Mouse (Mus musculus): Measurements from ENCODE around the gene Hyal2. TPM values are rescaled to one million over a fixed set of nuclear protein-coding genes. Genes with fewer than 3 reads are reported as not detected.

Gene Hyal2
- total and polyA plus RNA-seq, 3 experiments, result 40.2 to 43.6 (median 40.8) TPM

DNA sequence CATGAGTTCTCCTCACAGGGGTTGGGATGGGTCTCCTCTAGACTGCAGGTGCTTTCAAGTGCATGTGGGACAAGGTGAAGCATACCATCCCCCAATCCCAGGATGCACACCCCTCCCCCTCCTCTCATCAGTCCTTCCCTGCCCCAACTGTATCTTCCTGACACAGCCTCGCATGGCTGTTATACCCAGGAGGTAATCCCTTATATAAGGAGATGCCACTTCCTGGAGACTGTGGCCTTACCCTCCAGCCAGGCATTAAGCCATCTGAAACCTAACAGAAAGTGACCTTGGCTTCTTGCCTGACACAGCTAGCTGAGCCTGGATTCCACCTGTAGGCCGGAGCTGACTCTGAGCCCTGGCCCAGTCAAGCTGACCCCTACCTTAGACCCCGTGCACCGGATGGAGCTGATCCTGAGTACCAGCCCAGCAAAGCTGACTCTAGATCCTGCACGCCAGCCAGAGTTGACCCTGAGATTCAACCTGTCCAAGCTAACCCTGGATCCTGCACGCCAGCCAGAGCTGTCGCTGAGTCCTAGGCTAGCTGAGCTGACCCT, 14.8 kb downstream of the Hyal2 start:
- WGBS, result 90% methylated on average over 7 of the region's 7 CpGs
- intact Hi-C loops (cut with DNase I), result no loop called here
- Histone ChIP-seq H3K36me3 (ENCODE audit: control insufficient read depth, insufficient read depth, low read length) (no peaks in the 10 kb centered on the region), H3K9ac (ENCODE audit: low read depth, low read length) (no peak overlapping the region), H3K27ac (no peak overlapping the region), H3K4me3 (no peak overlapping the region), H3K79me2 (replicated peaks; ENCODE audit: control insufficient read depth, insufficient read depth, low read length) (no peaks in the 10 kb centered on the region), H3K4me1 (ENCODE audit: control insufficient read depth, insufficient read depth, low read length) (peaks cover 9% of the 10 kb centered on the region), H3K27me3 (ENCODE audit: control insufficient read depth, insufficient read depth, low read length) (no peaks in the 10 kb centered on the region)
- DNase-seq, result no peak
- TF ChIP-seq CTCF (IDR thresholded peaks at IDR 0.05) (no peak), EP300 (IDR thresholded peaks at IDR 0.05; ENCODE audit: insufficient read depth, low read depth, low read length) (no peak), POLR2A (IDR thresholded peaks at IDR 0.05; ENCODE audit: insufficient read depth, low read depth, low read length) (no peak)

DNA sequence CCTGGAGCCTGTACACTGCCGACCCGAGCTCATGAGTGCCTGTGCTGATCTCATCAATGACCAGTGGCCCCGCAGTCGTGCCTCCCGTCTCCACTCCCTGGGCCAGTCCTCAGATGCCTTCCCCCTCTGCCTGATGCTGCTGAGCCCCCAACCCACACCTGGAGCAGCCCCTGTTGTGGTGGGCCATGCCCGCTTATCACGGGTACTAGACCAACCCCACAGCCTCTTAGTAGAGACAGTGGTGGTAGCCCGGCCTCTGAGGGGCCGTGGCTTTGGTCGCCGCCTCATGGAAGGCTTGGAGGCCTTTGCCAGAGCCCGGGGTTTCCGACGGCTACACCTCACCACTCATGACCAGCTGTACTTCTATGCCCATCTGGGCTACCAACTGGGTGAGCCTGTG, 15.4 kb downstream of the Hyal2 start:
- intact Hi-C loops (cut with DNase I), result no loop called here
- peaks cover 9% of the 10 kb centered on the region for H3K4me1 ChIP-seq (ENCODE audit: control insufficient read depth, insufficient read depth, low read length)
- no peaks in the 10 kb centered on the region for H3K79me2 ChIP-seq (replicated peaks; ENCODE audit: control insufficient read depth, insufficient read depth, low read length)
- TF ChIP-seq POLR2A (IDR thresholded peaks at IDR 0.05; ENCODE audit: insufficient read depth, low read depth, low read length) (no peak), CTCF (IDR thresholded peaks at IDR 0.05) (no peak), EP300 (IDR thresholded peaks at IDR 0.05; ENCODE audit: insufficient read depth, low read depth, low read length) (no peak)
- H3K9ac ChIP-seq (ENCODE audit: low read depth, low read length), result no peak overlapping the region
- H3K27me3 ChIP-seq (ENCODE audit: control insufficient read depth, insufficient read depth, low read length), result no peaks in the 10 kb centered on the region
- no peak for DNase-seq
- no peak overlapping the region for H3K27ac ChIP-seq
- WGBS, result 92% methylated on average over 14 of the region's 14 CpGs
- no peaks in the 10 kb centered on the region for H3K36me3 ChIP-seq (ENCODE audit: control insufficient read depth, insufficient read depth, low read length)
- H3K4me3 ChIP-seq, result no peak overlapping the region

DNA sequence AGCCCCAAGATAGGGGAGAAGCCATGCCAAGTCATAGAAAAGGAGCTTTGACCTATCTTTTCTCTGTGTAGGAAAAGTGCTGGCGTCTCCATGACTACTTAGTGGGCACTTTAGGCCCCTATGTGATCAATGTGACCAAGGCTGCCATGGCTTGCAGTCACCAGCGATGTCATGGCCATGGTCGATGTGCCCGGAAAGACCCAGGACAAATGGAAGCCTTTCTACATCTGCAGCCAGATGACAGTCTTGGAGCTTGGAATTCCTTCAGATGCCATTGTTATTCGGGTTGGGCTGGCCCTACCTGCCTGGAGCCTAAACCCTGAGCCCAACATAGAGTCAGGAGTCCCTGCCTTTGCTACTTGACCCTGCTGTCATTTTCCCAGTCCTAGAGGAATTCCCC, 18.8 kb downstream of the Hyal2 start:
- 79% methylated on average over 5 of the region's 5 CpGs for WGBS
- Histone ChIP-seq H3K36me3 (ENCODE audit: control insufficient read depth, insufficient read depth, low read length) (no peaks in the 10 kb centered on the region), H3K27me3 (ENCODE audit: control insufficient read depth, insufficient read depth, low read length) (no peaks in the 10 kb centered on the region), H3K79me2 (replicated peaks; ENCODE audit: control insufficient read depth, insufficient read depth, low read length) (no peaks in the 10 kb centered on the region), H3K4me1 (ENCODE audit: control insufficient read depth, insufficient read depth, low read length) (no peaks in the 10 kb centered on the region; the same call in none of the 2 replicates), H3K4me3 (no peak overlapping the region), H3K9ac (ENCODE audit: low read depth, low read length) (no peak overlapping the region), H3K27ac (no peak overlapping the region)
- intact Hi-C loops (cut with DNase I), result no loop called here
- no peak for DNase-seq
- TF ChIP-seq POLR2A (IDR thresholded peaks at IDR 0.05; ENCODE audit: insufficient read depth, low read depth, low read length) (no peak), EP300 (IDR thresholded peaks at IDR 0.05; ENCODE audit: insufficient read depth, low read depth, low read length) (no peak), CTCF (IDR thresholded peaks at IDR 0.05) (no peak)

DNA sequence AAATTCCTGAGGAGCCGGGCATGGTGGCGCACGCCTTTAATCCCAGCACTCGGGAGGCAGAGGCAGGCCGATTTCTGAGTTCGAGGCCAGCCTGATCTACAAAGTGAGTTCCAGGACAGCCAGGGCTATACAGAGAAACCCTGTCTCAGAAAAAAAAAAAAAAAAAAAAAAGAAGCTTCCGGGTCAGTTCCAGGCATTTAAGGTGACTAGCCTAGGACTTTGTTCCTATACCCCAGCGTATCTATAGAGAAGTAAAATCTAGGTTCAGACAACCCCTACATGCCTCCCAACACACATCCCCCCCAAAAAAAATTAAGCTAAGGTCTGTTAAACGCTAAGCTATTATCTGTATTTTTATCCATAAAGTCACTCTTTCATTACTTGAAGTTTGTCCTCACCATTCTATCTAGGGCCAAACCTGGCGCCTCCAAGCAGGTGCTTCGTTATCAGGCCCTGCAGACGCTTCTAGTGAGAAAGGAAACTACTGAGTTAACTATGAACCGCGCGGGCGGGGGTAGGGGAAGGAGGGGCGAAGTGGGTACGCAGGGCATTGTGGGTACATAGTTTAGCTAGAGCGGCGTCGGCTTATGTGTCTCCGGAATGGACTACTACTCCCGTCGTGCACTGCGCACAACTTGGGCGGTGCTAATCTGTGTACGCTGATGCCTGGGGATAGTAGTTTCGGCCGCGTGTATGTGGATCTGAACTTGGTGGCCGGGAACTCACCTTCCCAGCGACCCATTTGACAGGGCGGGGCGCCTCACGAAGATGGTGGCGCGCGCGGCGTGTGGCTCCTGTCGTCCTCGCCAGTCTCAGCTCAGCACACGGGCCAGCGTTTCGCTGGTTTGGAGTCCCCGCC, 19.5 kb downstream of the Hyal2 start, which contains the start of gene Ifrd2:
Ifrd2 (plus strand) TSS at position 669 of the 859 bp plus-strand sequence.
- Histone ChIP-seq H3K4me3 (peak within 1 kb of the TSS; percentile 84), H3K27me3 (ENCODE audit: control insufficient read depth, insufficient read depth, low read length) (no peaks in the 10 kb centered on the region), H3K27ac (peak within 1 kb of the TSS; percentile 79), H3K4me1 (ENCODE audit: control insufficient read depth, insufficient read depth, low read length) (no peaks in the 10 kb centered on the region; the same call in 1 of the 2 replicates), H3K79me2 (replicated peaks; ENCODE audit: control insufficient read depth, insufficient read depth, low read length) (no peaks in the 10 kb centered on the region), H3K36me3 (ENCODE audit: control insufficient read depth, insufficient read depth, low read length) (no peaks in the 10 kb centered on the region), H3K9ac (ENCODE audit: low read depth, low read length) (peak within 1 kb of the TSS; percentile 64)
- peak; percentile 95 to 99 for DNase-seq
- intact Hi-C loops (cut with DNase I), result no loop called here
- TF ChIP-seq CTCF (IDR thresholded peaks at IDR 0.05) (no peak), EP300 (IDR thresholded peaks at IDR 0.05; ENCODE audit: insufficient read depth, low read depth, low read length) (peak; percentile 80), POLR2A (IDR thresholded peaks at IDR 0.05; ENCODE audit: insufficient read depth, low read depth, low read length) (peak; percentile 71)
- 9% methylated on average over 46 of the region's 46 CpGs for WGBS

- Histone ChIP-seq H3K4me1 (ENCODE audit: control insufficient read depth, insufficient read depth, low read length) (no peaks in the 10 kb centered on the region; the same call in 1 of the 2 replicates), H3K36me3 (ENCODE audit: control insufficient read depth, insufficient read depth, low read length) (no peaks in the 10 kb centered on the region), H3K27ac (peak overlapping the region; percentile 79), H3K4me3 (peak overlapping the region; percentile 84), H3K79me2 (replicated peaks; ENCODE audit: control insufficient read depth, insufficient read depth, low read length) (no peaks in the 10 kb centered on the region), H3K27me3 (ENCODE audit: control insufficient read depth, insufficient read depth, low read length) (no peaks in the 10 kb centered on the region), H3K9ac (ENCODE audit: low read depth, low read length) (peak overlapping the region; percentile 64)
- TF ChIP-seq POLR2A (IDR thresholded peaks at IDR 0.05; ENCODE audit: insufficient read depth, low read depth, low read length) (no peak), EP300 (IDR thresholded peaks at IDR 0.05; ENCODE audit: insufficient read depth, low read depth, low read length) (no peak), CTCF (IDR thresholded peaks at IDR 0.05) (no peak)
- DNase-seq, result no peak
- intact Hi-C loops (cut with DNase I), result no loop called here
- WGBS, result 1% methylated on average over 33 of the region's 33 CpGs
Measured at GRCm38 (mm10) chr9:107587833-107588639, 20.3 kb downstream of the Hyal2 start.
